Mouse (Mus musculus) MEL (cell line): ENCODE measurements at regions not wholly inside any gene's neighbourhood (a gene's known extent, or its start where the extent isn't known, plus 50 kb on each side); places are given as distances from the start of the nearest gene placed in this dataset.

Source experiments
- DNase-seq: peaks from one replicate; pipeline ENCODE4 v3.0.0; 2011; ENCODE audit warnings: low read depth, low spot score
- H3K27ac ChIP-seq: 2 replicates; pipeline ENCODE4 v1.5.1; 2012; ENCODE audit warnings: low read depth, mild to moderate bottlenecking, control low read depth, low read length, moderate library complexity; ENCODE audit not compliant: control insufficient read depth
- H3K27me3 ChIP-seq, 2 experiments: fragments of 150-350 bp in 1 of 2; sonication (generic) in 1 of 2; 2 replicates each; pipeline ENCODE4 v1.6.1; 2012; ENCODE audit warnings: low read length in 2 of 2, mild to moderate bottlenecking in 2 of 2, improper control_type of control experiment in 1 of 2, moderate library complexity in 1 of 2; ENCODE audit not compliant: insufficient read depth in 2 of 2, control insufficient read depth in 1 of 2
- H3K36me3 ChIP-seq, 2 experiments: 2 replicates each; pipeline ENCODE4 v1.6.1; 2012 to 2014; ENCODE audit warnings: low read length in 2 of 2, improper control_type of control experiment in 1 of 2, inconsistent platforms in 1 of 2, mild to moderate bottlenecking in 1 of 2; ENCODE audit not compliant: insufficient read depth in 2 of 2, control insufficient read depth in 1 of 2
- H3K4me1 ChIP-seq, 2 experiments: fragments of 150-350 bp in 1 of 2; sonication (generic) in 1 of 2; 2 replicates each; pipeline ENCODE4 v1.6.1; 2012; ENCODE audit warnings: low read length in 2 of 2, improper control_type of control experiment in 1 of 2, mild to moderate bottlenecking in 1 of 2; ENCODE audit not compliant: insufficient read depth in 2 of 2, control insufficient read depth in 1 of 2
- H3K4me3 ChIP-seq, 2 experiments: fragments of 150-350 bp in 1 of 2; sonication (generic) in 1 of 2; 2 replicates each; pipeline ENCODE4 v1.5.1; 2012; ENCODE audit warnings: low read depth in 2 of 2, low read length in 2 of 2, mild to moderate bottlenecking in 2 of 2, moderate library complexity in 2 of 2, control low read depth in 1 of 2, improper control_type of control experiment in 1 of 2; ENCODE audit not compliant: control insufficient read depth in 1 of 2, insufficient read depth in 1 of 2
- H3K79me2 ChIP-seq: 2 replicates; pipeline ENCODE4 v1.6.1; 2012; ENCODE audit warnings: mild to moderate bottlenecking, low read length, moderate library complexity; ENCODE audit not compliant: control insufficient read depth, poor library complexity, insufficient read depth
- H3K9ac ChIP-seq: 2 replicates; pipeline ENCODE4 v1.6.1; 2012; ENCODE audit warnings: low read depth, mild to moderate bottlenecking, control low read depth, low read length, moderate library complexity; ENCODE audit not compliant: control insufficient read depth, poor library complexity, severe bottlenecking
- H3K9me3 ChIP-seq: fragments of 150-350 bp; sonication (generic); replicated peaks from 2 replicates; pipeline ENCODE4 v1.6.1; 2012; ENCODE audit warnings: mild to moderate bottlenecking, low read length, improper control_type of control experiment, moderate library complexity; ENCODE audit not compliant: insufficient read depth
- CHD1 ChIP-seq: IDR thresholded peaks from 2 replicates; pipeline ENCODE4 v1.6.1; 2012; ENCODE audit warnings: low read depth, mild to moderate bottlenecking, inconsistent platforms, low read length, improper control_type of control experiment
- CHD2 ChIP-seq: IDR thresholded peaks from 2 replicates; pipeline ENCODE4 v1.6.1; 2011; ENCODE audit warnings: low read length, improper control_type of control experiment
- CTCF ChIP-seq, 3 experiments: IDR thresholded peaks in 2 of 3; conservative IDR thresholded peaks in 1 of 3; 2 replicates each; pipeline ENCODE4 v1.5.1; 2011 to 2012; ENCODE audit warnings: low read length in 3 of 3, low read depth in 2 of 3, mild to moderate bottlenecking in 2 of 3, improper control_type of control experiment in 1 of 3, inconsistent platforms in 1 of 3, mixed read lengths in 1 of 3, moderate library complexity in 1 of 3; ENCODE audit not compliant: control insufficient read depth in 1 of 3, insufficient read depth in 1 of 3, poor library complexity in 1 of 3, severe bottlenecking in 1 of 3
- KAT2A ChIP-seq: conservative IDR thresholded peaks from 2 replicates; pipeline ENCODE4 v1.6.1; 2012; ENCODE audit warnings: low read depth, low read length, improper control_type of control experiment, inconsistent platforms
- MAFK ChIP-seq: IDR thresholded peaks from 2 replicates; pipeline ENCODE4 v1.6.1; 2011; ENCODE audit warnings: low read depth, mild to moderate bottlenecking, low read length, improper control_type of control experiment, borderline replicate concordance
- MAZ ChIP-seq: IDR thresholded peaks from 2 replicates; pipeline ENCODE4 v1.6.1; 2012; ENCODE audit warnings: low read depth, mild to moderate bottlenecking, inconsistent platforms, low read length, improper control_type of control experiment
- MEF2A ChIP-seq: IDR thresholded peaks from 2 replicates; pipeline ENCODE4 v1.6.1; 2014; ENCODE audit warnings: low read depth, mild to moderate bottlenecking, inconsistent platforms, low read length, improper control_type of control experiment; ENCODE audit not compliant: poor library complexity, insufficient replicate concordance, severe bottlenecking; ENCODE audit errors: extremely low read depth
- MXI1 ChIP-seq: IDR thresholded peaks from 2 replicates; pipeline ENCODE4 v1.6.1; 2011; ENCODE audit warnings: mild to moderate bottlenecking, low read depth, low read length, improper control_type of control experiment
- NELFE ChIP-seq: IDR thresholded peaks from 2 replicates; pipeline ENCODE4 v1.6.1; 2011; ENCODE audit warnings: low read depth, low read length, improper control_type of control experiment
- RAD21 ChIP-seq: IDR thresholded peaks from 2 replicates; pipeline ENCODE4 v1.6.1; 2011; ENCODE audit warnings: mild to moderate bottlenecking, low read depth, low read length, improper control_type of control experiment
- RCOR1 ChIP-seq: IDR thresholded peaks from 2 replicates; pipeline ENCODE4 v1.6.1; 2012; ENCODE audit warnings: low read depth, mild to moderate bottlenecking, inconsistent platforms, low read length, improper control_type of control experiment
- SMC3 ChIP-seq: IDR thresholded peaks from 2 replicates; pipeline ENCODE4 v1.6.1; 2011; ENCODE audit warnings: low read depth, low read length, improper control_type of control experiment
- TBP ChIP-seq: IDR thresholded peaks from 2 replicates; pipeline ENCODE4 v1.8.0; 2011; ENCODE audit warnings: low read depth, low read length, improper control_type of control experiment
- UBTF ChIP-seq: IDR thresholded peaks from 2 replicates; pipeline ENCODE4 v1.6.1; 2012; ENCODE audit warnings: low read depth, mild to moderate bottlenecking, inconsistent platforms, low read length, improper control_type of control experiment, moderate library complexity, borderline replicate concordance; ENCODE audit not compliant: insufficient read depth
- USF1 ChIP-seq: IDR thresholded peaks from 2 replicates; pipeline ENCODE4 v1.6.1; 2014; ENCODE audit warnings: low read depth, mild to moderate bottlenecking, inconsistent platforms, low read length, improper control_type of control experiment, moderate library complexity
- ZC3H11A ChIP-seq: IDR thresholded peaks from 2 replicates; pipeline ENCODE4 v1.6.1; 2012; ENCODE audit warnings: low read depth, mild to moderate bottlenecking, inconsistent platforms, low read length, improper control_type of control experiment
- ZNF384 ChIP-seq: IDR thresholded peaks from 2 replicates; pipeline ENCODE4 v1.6.1; 2012; ENCODE audit warnings: low read depth, mild to moderate bottlenecking, inconsistent platforms, low read length, improper control_type of control experiment

DNA sequence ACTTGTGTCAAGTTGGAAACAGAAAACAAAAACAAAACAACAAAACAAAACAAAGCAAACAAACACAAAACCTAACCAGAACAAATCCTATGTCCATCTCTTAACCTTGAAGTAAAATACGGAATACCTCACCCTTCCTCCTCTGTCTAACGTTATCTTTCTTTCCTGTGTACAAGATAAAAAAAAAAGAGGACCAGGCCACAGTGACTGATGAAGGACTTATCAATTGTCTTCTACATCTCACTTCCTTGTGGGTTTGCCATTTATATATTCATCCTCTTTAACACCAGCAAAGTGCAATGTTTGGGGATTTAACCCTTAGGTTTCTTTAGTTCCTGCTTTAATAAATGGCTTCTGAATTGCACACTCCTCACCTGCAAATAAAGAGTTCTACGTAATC is 599.0 kb upstream of the Kif18a start (continued):
- TF ChIP-seq KAT2A, result no peak
- TF ChIP-seq, all 39 proteins: peak for 8

DNA sequence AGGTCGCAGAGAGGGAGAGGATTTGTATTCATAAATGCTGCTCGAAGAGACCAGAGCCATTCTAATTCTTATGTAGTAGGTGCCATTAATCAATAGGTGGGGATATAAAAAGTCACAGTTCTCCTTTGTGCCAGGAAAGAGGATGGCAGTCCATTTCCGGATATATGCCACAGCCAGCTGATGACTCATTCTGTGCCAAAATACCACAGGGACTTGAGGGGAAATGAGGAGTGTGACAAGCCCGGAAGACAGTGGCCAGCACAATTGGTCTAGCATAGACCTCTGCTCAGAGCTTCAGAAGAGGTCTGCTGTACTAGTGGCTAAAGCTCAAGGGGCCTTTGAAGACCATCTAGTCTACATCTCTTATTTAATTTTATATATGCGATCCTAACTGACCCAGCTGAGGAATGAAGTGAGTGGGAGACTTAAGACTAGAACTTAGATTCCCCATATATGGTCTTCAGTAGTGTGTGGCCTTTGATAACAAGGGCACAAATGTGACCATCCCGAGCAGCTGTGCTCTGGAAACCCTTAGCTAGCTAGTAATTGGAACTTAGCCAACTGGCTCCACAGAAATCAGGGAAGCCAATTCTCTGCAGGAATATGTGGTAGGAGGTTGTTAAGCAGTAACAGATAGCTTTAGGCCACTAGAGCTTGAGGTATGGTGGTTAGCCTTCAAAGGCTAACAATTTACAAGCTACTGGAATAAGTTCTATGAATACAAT is 594.4 kb upstream of the Kif18a start:
- peaks cover 0 to 10% of the 10 kb centered on the region in 2 experiments; a peak in 2 of 4 replicates for H3K36me3 ChIP-seq
- no peaks in the 10 kb centered on the region for H3K27me3 ChIP-seq
- DNase-seq, result no peak
- no peaks in the 10 kb centered on the region for H3K79me2 ChIP-seq
- H3K4me3 ChIP-seq, result no peak overlapping the region
- H3K9me3 ChIP-seq, result no peaks in the 10 kb centered on the region
- H3K9ac ChIP-seq, result no peak overlapping the region
- peaks cover 3 to 5% of the 10 kb centered on the region in 2 experiments; a peak in 3 of 4 replicates for H3K4me1 ChIP-seq
- TF ChIP-seq UBTF (no peak), RAD21 (no peak), NELFE (no peak), CHD2 (no peak), MAFK (no peak), CTCF (IDR thresholded peaks at IDR 0.05 in 2 of 3, conservative IDR thresholded peaks at IDR 0.05 in 1 of 3; ENCODE audit: control insufficient read depth in 1 of 3, insufficient read depth in 1 of 3, low read depth in 2 of 3, low read length in 3 of 3, poor library complexity in 1 of 3, severe bottlenecking in 1 of 3) (no peak), MEF2A (no peak), USF1 (no peak), TBP (no peak), ZNF384 (no peak), MXI1 (no peak), CHD1 (no peak), MAZ (no peak), KAT2A (no peak)
- H3K27ac ChIP-seq, result no peak overlapping the region

DNA sequence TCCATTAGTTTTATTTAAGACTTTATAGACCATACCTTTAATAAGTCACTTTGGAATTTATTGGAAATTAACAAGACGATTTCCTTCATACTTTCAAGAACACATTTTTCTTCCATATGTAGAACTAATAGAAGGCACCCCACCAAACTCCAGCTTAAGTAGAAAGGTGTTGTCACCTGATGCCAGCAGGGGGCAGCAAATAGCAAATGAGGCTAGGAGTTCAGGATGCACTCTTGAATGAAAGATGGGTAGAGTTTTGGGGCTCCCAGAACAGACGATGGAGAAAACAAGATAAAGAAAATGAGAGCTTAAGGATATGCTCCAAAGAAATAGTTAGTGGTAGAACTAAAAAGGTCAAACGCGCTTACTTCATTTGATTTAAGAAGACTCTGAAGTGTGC is 590.4 kb upstream of the Kif18a start:
- no peak overlapping the region for H3K27ac ChIP-seq
- no peaks in the 10 kb centered on the region for H3K27me3 ChIP-seq
- TF ChIP-seq ZC3H11A (peak; percentile 80), RCOR1 (no peak), CTCF (IDR thresholded peaks at IDR 0.05 in 2 of 3, conservative IDR thresholded peaks at IDR 0.05 in 1 of 3; ENCODE audit: control insufficient read depth in 1 of 3, insufficient read depth in 1 of 3, low read depth in 2 of 3, low read length in 3 of 3, poor library complexity in 1 of 3, severe bottlenecking in 1 of 3) (peak; percentile 43 to 78 (median 75)), RAD21 (peak; percentile 86), SMC3 (peak; percentile 88)
- no peaks in the 10 kb centered on the region for H3K9me3 ChIP-seq
- no peaks in the 10 kb centered on the region; a peak in 1 of 4 replicates for H3K4me1 ChIP-seq
- no peak overlapping the region for H3K4me3 ChIP-seq
- no peak overlapping the region for H3K9ac ChIP-seq
- H3K79me2 ChIP-seq, result no peaks in the 10 kb centered on the region
- peak; percentile 79 for DNase-seq
- no peaks in the 10 kb centered on the region; a peak in 1 of 4 replicates for H3K36me3 ChIP-seq
